Mouse (Mus musculus) lung, postnatal 0 days (tissue): ENCODE data around the gene Plcg1.

Experiments
- CTCF ChIP-seq: IDR thresholded peaks from 2 replicates; pipeline ENCODE4 v1.5.1; 2016; ENCODE audit warnings: antibody characterized with exemption, mild to moderate bottlenecking
- EP300 ChIP-seq: IDR thresholded peaks from 2 replicates; pipeline ENCODE4 v1.6.1; 2016; ENCODE audit warnings: antibody characterized with exemption, mild to moderate bottlenecking, control low read depth

GRCm38 (mm10) chr2:160747075-160747474, 16.0 kb downstream of the Plcg1 start:
- TF ChIP-seq CTCF (no peak), EP300 (no peak)
